Mouse (Mus musculus): ENCODE results near the gene Gm5901.
"Not testable (repeated sequence)": the region's sequence is repeated elsewhere in the genome, so short reads cannot be mapped to it uniquely, and the experiment has no call there.

The Gm5901 gene

GRCm38 (mm10) chr7:105374866-105375265 lies at the start of gene Gm5901:
Gene Gm5901, plus strand, starts transcription at chr7:105375038.
- no peak for DNase-seq (ENCODE audit: low spot score)

GRCm38 (mm10) chr7:105325302-105325701 lies 49.5 kb upstream of the Gm5901 start:
- DNase-seq (ENCODE audit: low spot score) = no peak

- no peak for DNase-seq (ENCODE audit: low spot score)
Observed at GRCm38 (mm10) chr7:105334004-105334403, 40.8 kb upstream of the Gm5901 start, which contains the start of gene Olfr690. Gene Olfr690, minus strand, starts transcription at chr7:105334104.

GRCm38 (mm10) chr7:105342170-105342569 lies 32.7 kb upstream of the Gm5901 start, which contains the start of gene Olfr691:
Gene Olfr691, minus strand, starts transcription at chr7:105342270.
- no peak for DNase-seq (ENCODE audit: low spot score)

- DNase-seq (ENCODE audit: low spot score) = no peak
Observed at GRCm38 (mm10) chr7:105342752-105343151, 32.1 kb upstream of the Gm5901 start.

- not testable (repeated sequence) for DNase-seq (ENCODE audit: low spot score)
Observed at GRCm38 (mm10) chr7:105356064-105356463, 18.8 kb upstream of the Gm5901 start.

GRCm38 (mm10) chr7:105356487-105356886 lies 18.4 kb upstream of the Gm5901 start:
- DNase-seq (ENCODE audit: low spot score) = not testable (repeated sequence)

- no peak for DNase-seq (ENCODE audit: low spot score)
Observed at GRCm38 (mm10) chr7:105361713-105362112, 13.1 kb upstream of the Gm5901 start.

GRCm38 (mm10) chr7:105367268-105367667 lies 7.6 kb upstream of the Gm5901 start:
- no peak for DNase-seq (ENCODE audit: low spot score)

- DNase-seq (ENCODE audit: low spot score) = no peak
Observed at GRCm38 (mm10) chr7:105367930-105368329, 6.9 kb upstream of the Gm5901 start, which contains the start of gene Olfr692. Gene Olfr692, plus strand, starts transcription at chr7:105368230.

GRCm38 (mm10) chr7:105368521-105368920 lies 6.3 kb upstream of the Gm5901 start:
- DNase-seq (ENCODE audit: low spot score) = no peak

- DNase-seq (ENCODE audit: low spot score) = no peak
Observed at GRCm38 (mm10) chr7:105372912-105373311, 1.9 kb upstream of the Gm5901 start.

GRCm38 (mm10) chr7:105373509-105373908 lies 1.3 kb upstream of the Gm5901 start:
- no peak for DNase-seq (ENCODE audit: low spot score)

GRCm38 (mm10) chr7:105373976-105374375 lies 862 bp upstream of the Gm5901 start:
- no peak for DNase-seq (ENCODE audit: low spot score)

GRCm38 (mm10) chr7:105380329-105380728 lies 5.5 kb downstream of the Gm5901 start:
- no peak for DNase-seq (ENCODE audit: low spot score)

- no peak for DNase-seq (ENCODE audit: low spot score)
Observed at GRCm38 (mm10) chr7:105387696-105388095, 12.9 kb downstream of the Gm5901 start.

- DNase-seq (ENCODE audit: low spot score) = no peak
Observed at GRCm38 (mm10) chr7:105390236-105390635, 15.4 kb downstream of the Gm5901 start.

- no peak for DNase-seq (ENCODE audit: low spot score)
Observed at GRCm38 (mm10) chr7:105394606-105395005, 19.8 kb downstream of the Gm5901 start.

- no peak for DNase-seq (ENCODE audit: low spot score)
Observed at GRCm38 (mm10) chr7:105395131-105395820, 20.4 kb downstream of the Gm5901 start.

GRCm38 (mm10) chr7:105396126-105396525 lies 21.3 kb downstream of the Gm5901 start:
- no peak for DNase-seq (ENCODE audit: low spot score)

- DNase-seq (ENCODE audit: low spot score) = no peak
Observed at GRCm38 (mm10) chr7:105399058-105399934, 24.5 kb downstream of the Gm5901 start.

- DNase-seq (ENCODE audit: low spot score) = peak; percentile 99
Observed at GRCm38 (mm10) chr7:105399935-105400624, 25.2 kb downstream of the Gm5901 start, which contains the start of gene Fam160a2. Gene Fam160a2, minus strand, starts transcription at chr7:105400054.

Measured in spleen, adult 12 weeks (tissue).